Mouse (Mus musculus) heart, postnatal 14 days (tissue): Measurements from ENCODE around the gene Ahcyl2. TPM values are rescaled to one million over a fixed set of nuclear protein-coding genes. Genes with fewer than 3 reads are reported as not detected.
"Not testable (repeated sequence)": the region's sequence is repeated elsewhere in the genome, so short reads cannot be mapped to it uniquely, and the experiment has no call there.

Experiments
- DNase-seq, 2 experiments: peaks; one replicate each; pipeline ENCODE4 v3.0.0; 2021 to 2022
- intact Hi-C: fragments of 180-260 bp; cut with DNase I; formaldehyde crosslinking; loops from one replicate; pipeline ENCODE4 v1.15.1; 2025
- total RNA-seq, 2 experiments: library from RNA; stranded (reverse); gene quantifications; 2 replicates each; pipeline ENCODE4 v1.2.3; 2021

Ahcyl2 gene
- total RNA-seq, 2 experiments from 2014 or later: 15.0 TPM

- intact Hi-C loops: no loop called here
- no peak for DNase-seq
Observed at GRCm38 (mm10) chr6:29805381-29805780, 37.6 kb downstream of the Ahcyl2 start.

- intact Hi-C loops: no loop called here
- no peak for DNase-seq
Observed at GRCm38 (mm10) chr6:29812076-29812475, 44.3 kb downstream of the Ahcyl2 start.

- intact Hi-C loops: no loop called here
- no peak for DNase-seq
Observed at GRCm38 (mm10) chr6:29812651-29813050, 44.8 kb downstream of the Ahcyl2 start.

- intact Hi-C loops: loop anchor here (5.0 kb wide), 1 partner anchor 47 kb away; the partner anchor contains the start of gene Ahcyl2
- peak in 1 of 2 experiments; percentile 6 for DNase-seq
Observed at GRCm38 (mm10) chr6:29814616-29815015, 46.8 kb downstream of the Ahcyl2 start.

GRCm38 (mm10) chr6:29815060-29815459 is 47.2 kb downstream of the Ahcyl2 start:
- intact Hi-C loops: loop anchor here (5.0 kb wide), 1 partner anchor 48 kb away; the partner anchor contains the start of gene Ahcyl2
- DNase-seq: no peak

GRCm38 (mm10) chr6:29815634-29816033 is 47.8 kb downstream of the Ahcyl2 start:
- DNase-seq: no peak
- intact Hi-C loops: loop anchor here (5.0 kb wide), 1 partner anchor 48 kb away; the partner anchor contains the start of gene Ahcyl2

GRCm38 (mm10) chr6:29816371-29816770 is 48.6 kb downstream of the Ahcyl2 start:
- DNase-seq: not testable (repeated sequence)
- intact Hi-C loops: loop anchor here (5.0 kb wide), 1 partner anchor 49 kb away; the partner anchor contains the start of gene Ahcyl2

GRCm38 (mm10) chr6:29819309-29819708 is 51.5 kb downstream of the Ahcyl2 start:
- peak; percentile 16 to 37 for DNase-seq
- intact Hi-C loops: loop anchor here (1.0 to 5.0 kb wide), 2 partner anchors 52 to 107 kb away; partner anchors contain the start of gene Ahcyl2

GRCm38 (mm10) chr6:29820314-29820713 is 52.5 kb downstream of the Ahcyl2 start:
- intact Hi-C loops: no loop called here
- DNase-seq: no peak

- intact Hi-C loops: no loop called here
- no peak for DNase-seq
Observed at GRCm38 (mm10) chr6:29820926-29821325, 53.1 kb downstream of the Ahcyl2 start.

GRCm38 (mm10) chr6:29821770-29822169 is 54.0 kb downstream of the Ahcyl2 start:
- intact Hi-C loops: no loop called here
- DNase-seq: no peak

GRCm38 (mm10) chr6:29825302-29825701 is 57.5 kb downstream of the Ahcyl2 start:
- intact Hi-C loops: no loop called here
- no peak for DNase-seq

- no peak for DNase-seq
- intact Hi-C loops: no loop called here
Observed at GRCm38 (mm10) chr6:29827291-29828242, 59.8 kb downstream of the Ahcyl2 start.

- DNase-seq: no peak
- intact Hi-C loops: no loop called here
Observed at GRCm38 (mm10) chr6:29828574-29829234, 60.9 kb downstream of the Ahcyl2 start.

- intact Hi-C loops: no loop called here
- no peak for DNase-seq
Observed at GRCm38 (mm10) chr6:29832356-29832755, 64.5 kb downstream of the Ahcyl2 start.

- intact Hi-C loops: no loop called here
Observed at GRCm38 (mm10) chr6:29833117-29833516, 65.3 kb downstream of the Ahcyl2 start.

GRCm38 (mm10) chr6:29833568-29834255 is 65.9 kb downstream of the Ahcyl2 start:
- peak in 1 of 2 experiments; percentile 25 for DNase-seq
- intact Hi-C loops: loop anchor here (2.0 kb wide), 1 partner anchor 247 kb away; no protein-coding TSS in a partner anchor

More at GRCm38 (mm10) chr6:29833117-29833516, 65.3 kb downstream of the Ahcyl2 start:
- no peak for DNase-seq

- no peak for DNase-seq
- intact Hi-C loops: loop anchor here (2.0 kb wide), 1 partner anchor 245 kb away; no protein-coding TSS in a partner anchor
Observed at GRCm38 (mm10) chr6:29835543-29836177, 67.8 kb downstream of the Ahcyl2 start.

- intact Hi-C loops: no loop called here
- no peak for DNase-seq
Observed at GRCm38 (mm10) chr6:29837579-29837978, 69.8 kb downstream of the Ahcyl2 start.

GRCm38 (mm10) chr6:29838531-29838930 is 70.7 kb downstream of the Ahcyl2 start:
- DNase-seq: no peak
- intact Hi-C loops: no loop called here
